Mouse (Mus musculus) hindbrain, embryonic 13.5 days (tissue): ENCODE data around the gene Tnnc2. TPM values are rescaled to one million over a fixed set of nuclear protein-coding genes. Genes with fewer than 3 reads are reported as not detected.

ENCODE experiments used
- ATAC-seq: fragments of 200-750 bp; cut with Nextera tagmentation; 2 replicates; pipeline ENCODE4 v1.8.0; 2017; ENCODE audit warnings: moderate TSS enrichment; ENCODE audit not compliant: low FRiP score
- H3K27ac ChIP-seq: fragments of 300-500 bp; sonication (generic); 2 replicates; pipeline ENCODE4 v1.5.1; 2015; ENCODE audit warnings: inconsistent platforms, mild to moderate bottlenecking, moderate library complexity
- H3K27me3 ChIP-seq: fragments of 300-500 bp; sonication (generic); 2 replicates; pipeline ENCODE4 v1.6.1; 2015; ENCODE audit warnings: mild to moderate bottlenecking, inconsistent platforms
- H3K36me3 ChIP-seq: fragments of 300-500 bp; sonication (generic); 2 replicates; pipeline ENCODE4 v1.6.1; 2015; ENCODE audit warnings: mild to moderate bottlenecking, inconsistent platforms
- H3K4me1 ChIP-seq: fragments of 300-500 bp; sonication (generic); replicated peaks from 2 replicates; pipeline ENCODE4 v1.6.1; 2015; ENCODE audit warnings: inconsistent platforms
- H3K4me2 ChIP-seq: fragments of 300-500 bp; sonication (generic); 2 replicates; pipeline ENCODE4 v1.6.1; 2015; ENCODE audit warnings: inconsistent platforms, mild to moderate bottlenecking, moderate library complexity
- H3K4me3 ChIP-seq: fragments of 300-500 bp; sonication (generic); 2 replicates; pipeline ENCODE4 v1.5.1; 2015; ENCODE audit warnings: mild to moderate bottlenecking, inconsistent platforms
- H3K9ac ChIP-seq: fragments of 300-500 bp; sonication (generic); 2 replicates; pipeline ENCODE4 v1.6.1; 2015; ENCODE audit warnings: mild to moderate bottlenecking, inconsistent platforms
- H3K9me3 ChIP-seq: fragments of 300-500 bp; sonication (generic); 2 replicates; pipeline ENCODE4 v1.6.1; 2016; ENCODE audit warnings: inconsistent platforms
- WGBS: fragments of 180-500 bp; shearing (Covaris S2); methylation state at CpG from one replicate; pipeline ENCODE4 v1.1.7; 2015; 5-methylcytosine and 5-hydroxymethylcytosine counted together
- polyA plus RNA-seq: library from polyadenylated mRNA; unstranded; fragments of >200 nt; fragmentation: Nextera tagmentation; extraction: Ambion mirVana; gene quantifications from 2 replicates; pipeline ENCODE4 v1.2.1, GENCODE M21; 2015

Tnnc2 gene
- 1.3 and 3.9 TPM in 2 replicates for polyA plus RNA-seq

DNA sequence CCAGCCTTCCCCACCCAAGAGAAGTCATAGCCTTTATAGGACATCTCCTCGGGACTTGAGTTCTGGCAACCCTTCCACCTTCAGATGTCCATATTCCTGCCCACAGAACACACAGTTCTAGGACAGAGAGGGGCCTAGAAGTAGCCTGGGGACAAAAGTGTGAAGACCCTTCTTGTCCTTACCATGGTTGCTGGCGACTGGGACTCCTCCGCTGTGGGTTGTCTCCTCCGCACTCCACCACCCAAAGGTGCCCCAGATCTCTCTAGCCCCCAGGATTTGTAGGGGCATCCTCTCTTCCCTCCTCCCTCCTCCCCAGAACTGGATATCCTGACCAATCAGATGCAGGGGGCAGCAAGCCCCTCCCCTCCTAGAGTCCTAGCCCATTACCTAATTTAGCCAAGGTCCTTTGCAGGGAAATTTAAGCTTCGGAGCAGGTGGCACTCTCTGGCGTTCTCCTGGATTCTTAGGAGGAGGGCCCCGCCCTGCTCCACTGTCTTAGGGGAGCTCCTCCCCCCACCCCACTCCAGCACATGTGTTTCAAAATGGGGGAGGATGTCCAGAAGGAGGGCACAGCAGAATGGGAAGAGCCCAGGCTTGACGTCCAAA is at the start of gene Tnnc2:
Gene Tnnc2, minus strand, starts transcription at position 487 of the 606 bp plus-strand sequence.
- Histone ChIP-seq H3K9me3 (no peaks in the 10 kb centered on the region), H3K27me3 (0 out of 2 replicates have a peak, but pooled peaks cover 11% of the 10 kb centered on the region), H3K4me3 (no peak within 1 kb of the TSS), H3K27ac (no peak within 1 kb of the TSS), H3K4me2 (no peak within 1 kb of the TSS), H3K9ac (no peak within 1 kb of the TSS), H3K4me1 (peaks cover under 1% of the 10 kb centered on the region; the same call in 1 of the 2 replicates), H3K36me3 (no peaks in the 10 kb centered on the region)
- 68% methylated on average over 8 of the region's 8 CpGs for WGBS
- ATAC-seq = no peak

DNA sequence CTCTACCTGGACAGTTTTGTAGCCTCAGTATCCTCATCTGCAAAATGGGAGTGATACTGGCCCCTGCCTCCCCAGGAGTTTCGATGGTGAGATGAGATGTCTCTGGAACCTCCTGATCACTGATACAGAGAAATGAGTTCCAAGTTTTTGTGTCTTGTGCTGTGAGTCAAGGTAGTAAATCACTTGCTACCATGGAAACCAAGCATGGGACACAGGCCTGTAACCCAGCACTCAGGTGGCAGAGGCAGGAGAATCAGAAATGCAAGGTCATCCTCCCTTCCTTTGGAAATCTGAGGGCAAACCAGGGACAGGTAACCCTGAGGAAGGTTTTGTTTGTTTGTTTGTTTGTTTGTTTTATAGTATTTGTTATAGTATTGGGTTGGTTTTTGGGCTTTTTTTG is 49.3 kb upstream of the Tnnc2 start:
- H3K9me3 ChIP-seq = no peaks in the 10 kb centered on the region
- no peak overlapping the region for H3K27ac ChIP-seq
- ATAC-seq = no peak
- H3K9ac ChIP-seq = no peak overlapping the region
- H3K36me3 ChIP-seq = peaks cover 47% of the 10 kb centered on the region
- no peak overlapping the region for H3K4me2 ChIP-seq
- no peaks in the 10 kb centered on the region for H3K27me3 ChIP-seq
- no peak overlapping the region for H3K4me3 ChIP-seq
- H3K4me1 ChIP-seq = peaks cover 17% of the 10 kb centered on the region
- WGBS = 93% methylated on average over 1 of the region's 1 CpGs

DNA sequence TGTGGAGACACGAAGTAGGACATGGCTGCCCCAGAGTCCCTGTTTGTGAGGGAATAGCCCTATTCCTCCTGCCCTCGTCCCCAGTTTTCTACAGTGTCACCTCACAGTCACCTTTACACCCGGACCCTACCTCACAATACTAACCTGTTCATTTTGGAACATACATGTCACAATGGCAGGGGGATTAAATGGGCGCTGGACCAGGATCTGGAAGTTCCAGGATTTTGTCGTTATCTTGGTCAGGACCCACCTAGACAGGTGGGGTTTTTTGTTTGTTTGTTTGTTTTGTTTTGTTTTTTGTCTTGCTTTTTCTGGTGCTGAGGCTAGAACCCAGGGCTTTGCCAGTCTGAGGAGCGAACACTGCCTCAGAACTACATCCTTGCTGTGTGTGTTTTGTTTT is 48.7 kb upstream of the Tnnc2 start, which contains the start of gene Spata25:
Gene Spata25, minus strand, starts transcription at position 101 of the 400 bp plus-strand sequence.
- Histone ChIP-seq H3K9me3 (no peaks in the 10 kb centered on the region), H3K4me3 (no peak within 1 kb of the TSS), H3K27me3 (no peaks in the 10 kb centered on the region), H3K9ac (0 out of 2 replicates have a peak within 1 kb of the TSS, but pooled peaks have one; percentile 43), H3K4me1 (peaks cover 21% of the 10 kb centered on the region), H3K4me2 (no peak within 1 kb of the TSS), H3K27ac (no peak within 1 kb of the TSS), H3K36me3 (peaks cover 47% of the 10 kb centered on the region)
- no peak for ATAC-seq
- WGBS = 89% methylated on average over 6 of the region's 6 CpGs

DNA sequence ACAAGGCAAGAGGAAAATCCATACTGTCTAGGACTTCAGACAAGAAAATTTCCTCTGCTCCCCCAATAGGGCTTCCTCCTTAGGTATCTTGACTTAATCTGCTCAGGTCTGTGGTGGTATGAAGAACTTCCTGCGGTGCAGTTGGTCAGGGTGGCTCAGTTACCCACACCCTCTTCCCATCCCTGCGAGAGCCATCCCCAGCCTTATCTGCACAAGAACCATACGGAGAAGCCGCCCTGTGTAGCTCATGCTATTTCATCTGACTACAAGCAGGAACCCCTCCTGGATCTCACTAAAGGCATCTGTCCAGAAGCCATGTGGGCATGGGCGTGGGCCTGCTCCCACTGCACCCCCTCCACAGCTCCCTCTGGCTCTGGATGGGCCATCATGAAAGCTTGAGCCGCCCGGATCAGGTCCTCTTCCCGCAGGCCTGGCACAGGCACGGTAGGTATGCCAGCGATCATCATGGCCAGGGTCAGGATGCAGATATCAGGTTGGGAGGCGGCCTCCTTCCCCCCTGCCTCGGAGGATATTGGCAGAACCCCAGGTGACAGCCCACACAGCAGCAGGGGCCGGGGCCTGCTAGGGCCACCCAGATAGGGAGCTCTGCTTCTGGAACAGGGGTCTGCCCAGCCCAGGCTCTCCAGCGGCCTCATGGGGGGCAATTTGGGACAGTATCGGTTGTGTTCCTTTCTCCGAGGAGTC is 47.5 kb upstream of the Tnnc2 start:
- peaks cover 47% of the 10 kb centered on the region for H3K36me3 ChIP-seq
- H3K27ac ChIP-seq = no peak overlapping the region
- no peak overlapping the region for H3K4me3 ChIP-seq
- no peaks in the 10 kb centered on the region for H3K9me3 ChIP-seq
- ATAC-seq = no peak
- H3K4me2 ChIP-seq = no peak overlapping the region
- H3K4me1 ChIP-seq = peaks cover 18% of the 10 kb centered on the region
- H3K9ac ChIP-seq = 0 out of 2 replicates have a peak overlapping the region, but pooled peaks have one; percentile 43
- H3K27me3 ChIP-seq = no peaks in the 10 kb centered on the region
- WGBS = 86% methylated on average over 16 of the region's 16 CpGs

DNA sequence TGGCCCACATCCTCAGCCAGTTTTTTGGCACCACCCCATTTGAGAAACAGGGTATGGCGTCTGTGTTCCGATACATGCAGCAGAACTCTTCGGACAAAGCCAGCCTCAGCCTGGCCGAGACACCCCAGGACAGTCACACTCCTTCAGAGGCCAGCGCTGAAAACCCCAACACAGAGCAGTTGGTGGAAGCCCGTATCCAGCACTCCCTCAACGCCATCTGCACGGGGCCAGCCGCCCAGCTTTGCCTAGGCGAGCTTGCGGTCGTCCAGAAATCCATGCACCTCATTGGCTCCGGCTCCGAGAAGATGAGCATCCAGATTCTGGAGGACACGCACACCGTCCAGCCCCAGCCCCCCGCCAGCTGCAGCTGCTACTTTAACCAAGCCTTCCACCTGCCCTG is 45.8 kb upstream of the Tnnc2 start:
- H3K9me3 ChIP-seq = no peaks in the 10 kb centered on the region
- H3K4me3 ChIP-seq = no peak overlapping the region
- no peak for ATAC-seq
- H3K36me3 ChIP-seq = peaks cover 61% of the 10 kb centered on the region
- H3K4me2 ChIP-seq = no peak overlapping the region
- no peaks in the 10 kb centered on the region for H3K27me3 ChIP-seq
- WGBS = 95% methylated on average over 17 of the region's 17 CpGs
- no peak overlapping the region for H3K9ac ChIP-seq
- peaks cover 24% of the 10 kb centered on the region for H3K4me1 ChIP-seq
- no peak overlapping the region for H3K27ac ChIP-seq

DNA sequence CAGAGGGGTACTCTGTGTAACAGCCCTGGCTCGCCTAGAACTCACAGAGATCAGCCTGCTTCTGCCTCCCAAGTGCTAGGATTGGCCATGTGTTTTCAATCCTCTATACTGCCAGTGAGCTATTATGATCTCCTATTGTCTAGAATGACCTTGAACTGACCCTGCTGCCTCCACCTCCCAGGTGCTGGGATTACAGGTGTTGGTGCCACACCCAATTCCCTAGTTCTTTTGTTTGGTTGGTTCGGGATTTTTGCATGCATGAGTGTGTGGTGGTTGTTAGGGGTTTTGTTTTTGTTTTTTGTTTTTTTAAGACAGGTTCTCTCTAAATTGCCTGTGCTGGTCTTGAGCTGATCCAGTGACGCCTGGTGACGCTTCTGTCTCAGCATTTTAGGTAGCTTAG is 44.2 kb upstream of the Tnnc2 start:
- H3K9ac ChIP-seq = 0 out of 2 replicates have a peak overlapping the region, but pooled peaks have one; percentile 8
- H3K4me1 ChIP-seq = peaks cover 24% of the 10 kb centered on the region
- H3K4me2 ChIP-seq = peak overlapping the region; percentile 56
- H3K9me3 ChIP-seq = no peaks in the 10 kb centered on the region
- WGBS = 95% methylated on average over 4 of the region's 4 CpGs
- H3K4me3 ChIP-seq = peak overlapping the region; percentile 72
- no peak overlapping the region for H3K27ac ChIP-seq
- H3K27me3 ChIP-seq = no peaks in the 10 kb centered on the region
- H3K36me3 ChIP-seq = peaks cover 70% of the 10 kb centered on the region
- no peak for ATAC-seq

DNA sequence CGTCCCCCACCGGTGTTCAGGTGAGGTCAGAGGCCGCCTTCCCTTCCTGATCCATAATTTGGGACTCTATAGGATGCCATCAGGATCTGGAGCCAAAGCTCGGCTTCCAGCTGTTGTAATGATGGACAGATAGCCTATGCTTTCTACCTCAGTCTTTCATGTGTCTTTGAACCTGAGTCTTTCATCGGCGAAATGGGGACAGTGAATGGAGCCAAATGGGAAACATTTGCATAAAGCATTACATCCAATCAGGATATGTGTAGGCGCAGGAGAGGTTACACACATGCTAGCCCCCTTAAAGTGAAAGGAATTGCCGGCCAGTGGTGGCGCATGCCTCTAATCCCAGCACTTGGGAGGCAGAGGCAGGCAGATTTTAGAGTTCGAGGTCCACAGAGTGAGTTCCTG is 43.4 kb upstream of the Tnnc2 start:
- H3K36me3 ChIP-seq = peaks cover 63% of the 10 kb centered on the region
- WGBS = 4% methylated on average over 10 of the region's 10 CpGs

DNA sequence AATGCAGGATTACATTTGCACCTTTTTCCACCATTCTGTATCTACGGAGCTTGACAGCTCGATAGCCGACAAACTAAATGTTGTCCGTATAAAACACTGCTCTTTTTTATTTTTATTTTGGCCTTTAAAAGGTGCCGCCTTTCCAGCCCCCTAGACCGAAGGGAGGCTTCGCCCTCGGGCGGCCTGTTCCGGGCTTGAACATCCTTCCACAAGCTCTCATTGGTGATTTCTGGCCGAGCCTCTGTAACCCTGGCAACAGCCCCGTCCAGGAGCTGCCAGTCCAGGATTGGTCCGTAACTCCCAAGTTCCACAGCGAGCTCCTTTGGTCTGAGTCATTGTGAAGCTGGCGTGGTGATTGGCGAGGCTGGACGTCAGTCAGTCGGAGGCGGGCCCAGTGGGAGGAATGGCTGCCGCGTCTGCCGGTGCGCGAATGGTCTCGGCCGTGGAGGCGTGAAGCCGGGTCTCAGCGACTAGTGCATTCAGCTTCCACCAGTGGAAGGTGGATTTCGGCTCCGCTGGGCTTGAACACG is 42.9 kb upstream of the Tnnc2 start, which contains the start of gene Zswim1:
Gene Zswim1, plus strand, starts transcription at position 51 of the 530 bp plus-strand sequence.
- peak; percentile 99 for ATAC-seq
- Histone ChIP-seq H3K27me3 (no peaks in the 10 kb centered on the region), H3K36me3 (peaks cover 58% of the 10 kb centered on the region), H3K27ac (peak within 1 kb of the TSS; percentile 94), H3K4me2 (peak within 1 kb of the TSS; percentile 56), H3K4me1 (peaks cover 24% of the 10 kb centered on the region), H3K9ac (peak within 1 kb of the TSS; percentile 81), H3K4me3 (peak within 1 kb of the TSS; percentile 72), H3K9me3 (no peaks in the 10 kb centered on the region)
- 1% methylated on average over 32 of the region's 32 CpGs for WGBS

More for the DNA sequence above, 43.4 kb upstream of the Tnnc2 start:
- no peaks in the 10 kb centered on the region for H3K27me3 ChIP-seq
- H3K4me2 ChIP-seq = peak overlapping the region; percentile 56
- peaks cover 24% of the 10 kb centered on the region for H3K4me1 ChIP-seq
- peak overlapping the region; percentile 72 for H3K4me3 ChIP-seq
- peak; percentile 74 for ATAC-seq
- peak overlapping the region; percentile 94 for H3K27ac ChIP-seq
- H3K9ac ChIP-seq = peak overlapping the region; percentile 81
- no peaks in the 10 kb centered on the region for H3K9me3 ChIP-seq

DNA sequence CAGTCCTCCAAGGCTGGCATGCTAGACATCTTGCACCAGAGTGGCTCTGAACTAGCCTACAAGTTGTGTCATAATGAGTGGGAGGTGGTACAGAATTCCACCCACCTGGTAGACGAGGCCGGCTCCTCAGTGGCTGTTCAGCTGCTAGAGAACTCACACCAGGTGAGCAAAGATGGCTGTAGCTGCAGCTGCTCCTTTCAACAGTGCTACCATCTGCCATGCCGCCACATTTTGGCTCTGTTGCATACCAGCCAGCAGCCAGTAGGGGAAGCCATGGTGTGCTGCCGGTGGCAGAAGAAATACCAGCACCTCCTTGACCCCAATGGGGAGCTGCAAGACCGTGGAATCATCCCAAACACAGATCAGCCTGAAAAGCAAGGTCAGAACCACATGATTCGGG is 41.3 kb upstream of the Tnnc2 start:
- WGBS = 85% methylated on average over 6 of the region's 6 CpGs
- peaks cover 42% of the 10 kb centered on the region for H3K36me3 ChIP-seq
- no peak for ATAC-seq

DNA sequence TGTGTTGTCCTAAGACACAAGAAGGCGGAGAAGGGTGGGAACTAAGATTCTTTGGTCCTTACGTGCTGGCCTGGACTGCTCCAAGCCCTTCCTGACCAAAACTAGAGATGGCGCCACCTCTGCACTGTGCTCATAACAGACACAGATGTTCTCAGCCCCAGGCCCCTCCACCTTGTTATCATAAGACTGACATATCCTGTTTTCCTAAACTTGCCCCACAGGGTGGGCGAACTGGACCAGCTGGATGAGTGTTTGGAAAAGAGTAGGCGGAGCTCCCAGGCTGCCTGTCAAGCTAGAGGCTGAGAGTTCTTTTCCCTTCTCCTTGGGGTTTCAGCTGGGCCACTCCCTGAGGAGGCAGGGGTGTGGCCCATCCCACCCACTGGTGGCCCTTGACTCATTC is 37.9 kb upstream of the Tnnc2 start:
- no peak overlapping the region for H3K9ac ChIP-seq
- H3K36me3 ChIP-seq = peaks cover 45% of the 10 kb centered on the region
- ATAC-seq = no peak
- H3K4me1 ChIP-seq = peaks cover 9% of the 10 kb centered on the region
- no peak overlapping the region for H3K4me3 ChIP-seq
- H3K9me3 ChIP-seq = no peaks in the 10 kb centered on the region
- 75% methylated on average over 5 of the region's 5 CpGs for WGBS
- no peak overlapping the region for H3K4me2 ChIP-seq
- H3K27me3 ChIP-seq = no peaks in the 10 kb centered on the region
- H3K27ac ChIP-seq = no peak overlapping the region

More for the DNA sequence above, 41.3 kb upstream of the Tnnc2 start:
- Histone ChIP-seq H3K4me3 (no peak overlapping the region), H3K27ac (no peak overlapping the region), H3K4me2 (no peak overlapping the region), H3K4me1 (peaks cover 23% of the 10 kb centered on the region), H3K9me3 (no peaks in the 10 kb centered on the region), H3K27me3 (no peaks in the 10 kb centered on the region), H3K9ac (no peak overlapping the region; the same call in 1 of the 2 replicates)

DNA sequence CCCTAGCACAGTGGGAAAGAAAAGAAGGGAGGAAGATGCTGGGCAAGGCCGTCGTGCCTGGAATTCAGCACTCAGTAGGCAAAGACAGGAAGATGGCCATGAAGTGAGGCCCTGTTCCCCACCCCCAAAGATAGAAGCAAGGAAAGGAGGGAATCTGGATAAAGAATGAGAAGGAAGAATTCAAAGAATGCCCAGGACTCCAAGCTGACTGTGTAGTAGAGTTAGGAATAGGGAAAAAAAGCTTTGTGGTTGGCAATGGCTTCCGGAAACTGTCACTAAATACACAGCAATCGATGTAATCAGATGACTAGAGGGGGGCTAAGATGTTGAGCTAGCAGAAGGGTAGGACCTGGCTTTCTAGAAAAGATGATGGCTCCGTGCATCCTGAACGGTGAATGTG is 37.4 kb upstream of the Tnnc2 start:
- no peak overlapping the region for H3K9ac ChIP-seq
- 83% methylated on average over 6 of the region's 6 CpGs for WGBS
- no peak overlapping the region for H3K27ac ChIP-seq
- ATAC-seq = no peak
- no peaks in the 10 kb centered on the region for H3K9me3 ChIP-seq
- H3K27me3 ChIP-seq = no peaks in the 10 kb centered on the region
- no peak overlapping the region for H3K4me2 ChIP-seq
- no peak overlapping the region for H3K4me3 ChIP-seq
- peaks cover 5% of the 10 kb centered on the region for H3K4me1 ChIP-seq
- H3K36me3 ChIP-seq = peaks cover 47% of the 10 kb centered on the region

DNA sequence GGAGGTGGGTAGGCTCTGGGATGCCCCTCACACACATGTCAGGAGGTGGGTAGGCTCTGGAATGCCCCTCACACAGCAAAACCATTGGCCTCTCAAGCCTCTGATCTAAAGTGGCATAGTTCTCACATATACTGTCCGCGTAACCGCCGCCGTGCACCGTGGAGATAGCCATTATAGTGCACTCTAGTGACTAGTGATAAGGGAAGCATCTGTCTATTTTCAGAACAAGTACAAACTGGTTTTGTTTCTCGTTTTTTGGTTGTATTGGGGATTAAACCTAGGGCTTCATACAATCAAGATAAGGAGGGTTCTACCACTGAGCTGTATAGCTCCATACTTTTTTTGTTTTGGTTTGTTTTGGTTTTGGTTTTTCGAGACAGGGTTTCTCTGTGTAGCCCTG is 36.1 kb upstream of the Tnnc2 start:
- no peaks in the 10 kb centered on the region for H3K27me3 ChIP-seq
- no peak overlapping the region for H3K9ac ChIP-seq
- H3K36me3 ChIP-seq = peaks cover 37% of the 10 kb centered on the region
- H3K4me2 ChIP-seq = no peak overlapping the region
- no peaks in the 10 kb centered on the region for H3K4me1 ChIP-seq
- no peaks in the 10 kb centered on the region for H3K9me3 ChIP-seq
- no peak overlapping the region for H3K4me3 ChIP-seq
- 95% methylated on average over 8 of the region's 8 CpGs for whole genome bisulfite sequencing
- no peak overlapping the region for H3K27ac ChIP-seq
- ATAC-seq = no peak
